Mouse (Mus musculus) neural tube, embryonic 12.5 days (tissue): ENCODE measurements around the gene Pwp1. TPM values are rescaled to one million over a fixed set of nuclear protein-coding genes. Genes with fewer than 3 reads are reported as not detected.

Source experiments
- ATAC-seq: fragments of 200-750 bp; cut with Nextera tagmentation; 2 replicates; pipeline ENCODE4 v1.8.0; 2017; ENCODE audit warnings: low read depth, mild to moderate bottlenecking, moderate TSS enrichment, moderate library complexity; ENCODE audit not compliant: low FRiP score
- H3K27ac ChIP-seq: fragments of 300-500 bp; sonication (generic); 2 replicates; pipeline ENCODE4 v1.5.1; 2016
- H3K27me3 ChIP-seq: fragments of 300-500 bp; sonication (generic); replicated peaks from 2 replicates; pipeline ENCODE4 v1.6.1; 2016; ENCODE audit warnings: mild to moderate bottlenecking
- H3K36me3 ChIP-seq: fragments of 300-500 bp; sonication (generic); 2 replicates; pipeline ENCODE4 v1.6.1; 2016; ENCODE audit warnings: mild to moderate bottlenecking
- H3K4me1 ChIP-seq: fragments of 300-500 bp; sonication (generic); 2 replicates; pipeline ENCODE4 v1.6.1; 2016
- H3K4me2 ChIP-seq: fragments of 300-500 bp; sonication (generic); replicated peaks from 2 replicates; pipeline ENCODE4 v1.6.1; 2016; ENCODE audit warnings: mild to moderate bottlenecking
- H3K4me3 ChIP-seq: fragments of 300-500 bp; sonication (generic); 2 replicates; pipeline ENCODE4 v1.5.1; 2016
- H3K9ac ChIP-seq: fragments of 300-500 bp; sonication (generic); 2 replicates; pipeline ENCODE4 v1.6.1; 2016; ENCODE audit warnings: mild to moderate bottlenecking
- H3K9me3 ChIP-seq: fragments of 300-500 bp; sonication (generic); 2 replicates; pipeline ENCODE4 v1.6.1; 2016; ENCODE audit warnings: mild to moderate bottlenecking
- WGBS: fragments of 180-500 bp; shearing (Covaris S2); methylation state at CpG from one replicate; pipeline ENCODE4 v1.1.7; 2016; 5-methylcytosine and 5-hydroxymethylcytosine counted together
- polyA plus RNA-seq: library from polyadenylated mRNA; unstranded; fragments of >200 nt; fragmentation: Nextera tagmentation; extraction: Ambion mirVana; gene quantifications from 2 replicates; pipeline ENCODE4 v1.2.1, GENCODE M21; 2016

Gene Pwp1
- polyA plus RNA-seq, 1 experiment from 2014 or later: 76.8 TPM

GRCm38 (mm10) chr10:85927676-85928445 is 98.6 kb downstream of the Pwp1 start, which contains the start of gene Ascl4:
TSS of gene Ascl4 (plus strand) at chr10:85927681.
- Histone ChIP-seq H3K27me3 (0 out of 2 replicates have a peak, but pooled peaks cover 8% of the 10 kb centered on the region), H3K9ac (peak within 1 kb of the TSS; percentile 63), H3K4me2 (peak within 1 kb of the TSS; percentile 93), H3K4me1 (peaks cover 16% of the 10 kb centered on the region; the same call in 1 of the 2 replicates), H3K9me3 (no peaks in the 10 kb centered on the region), H3K27ac (no peak within 1 kb of the TSS), H3K4me3 (peak within 1 kb of the TSS; percentile 51), H3K36me3 (no peaks in the 10 kb centered on the region)
- ATAC-seq: peak; percentile 46
- under 1% methylated on average over 23 of the region's 23 CpGs for WGBS

- peak overlapping the region; percentile 93 for H3K4me2 ChIP-seq
- H3K9ac ChIP-seq: peak overlapping the region; percentile 63
- H3K27ac ChIP-seq: no peak overlapping the region
- H3K4me1 ChIP-seq: peaks cover 16% of the 10 kb centered on the region; the same call in 1 of the 2 replicates
- ATAC-seq: peak; percentile 88
- no peaks in the 10 kb centered on the region for H3K36me3 ChIP-seq
- no peaks in the 10 kb centered on the region for H3K9me3 ChIP-seq
- WGBS: 2% methylated on average over 63 of the region's 63 CpGs
- H3K27me3 ChIP-seq: 0 out of 2 replicates have a peak, but pooled peaks cover 8% of the 10 kb centered on the region
- H3K4me3 ChIP-seq: peak overlapping the region; percentile 51
Observed at GRCm38 (mm10) chr10:85928499-85929207, 99.4 kb downstream of the Pwp1 start.

DNA sequence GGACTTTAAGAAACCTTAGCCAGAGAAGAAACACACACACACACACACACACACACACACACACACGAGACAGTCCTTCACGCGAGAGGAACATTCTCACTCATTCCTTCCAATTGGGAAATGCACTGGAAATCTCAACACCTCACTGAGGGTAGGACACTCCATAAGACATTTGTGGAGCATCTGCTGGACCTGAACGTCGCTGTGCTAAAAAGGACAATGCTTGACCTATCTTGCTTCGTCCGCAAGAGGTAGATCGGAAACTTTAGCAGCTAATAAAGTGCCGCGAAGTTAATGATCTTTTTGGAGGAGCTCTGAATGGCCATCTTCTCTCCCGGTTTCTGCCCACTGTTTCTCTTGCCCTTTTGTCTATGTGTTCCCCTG is 99.9 kb downstream of the Pwp1 start:
- Histone ChIP-seq H3K9ac (no peak overlapping the region), H3K36me3 (no peaks in the 10 kb centered on the region), H3K4me3 (peak overlapping the region; percentile 51; the same call in 1 of the 2 replicates), H3K27me3 (0 out of 2 replicates have a peak, but pooled peaks cover 8% of the 10 kb centered on the region), H3K9me3 (no peaks in the 10 kb centered on the region), H3K4me1 (peaks cover 16% of the 10 kb centered on the region; the same call in 1 of the 2 replicates), H3K4me2 (peak overlapping the region; percentile 93), H3K27ac (no peak overlapping the region)
- WGBS: 45% methylated on average over 11 of the region's 11 CpGs
- no peak for ATAC-seq

DNA sequence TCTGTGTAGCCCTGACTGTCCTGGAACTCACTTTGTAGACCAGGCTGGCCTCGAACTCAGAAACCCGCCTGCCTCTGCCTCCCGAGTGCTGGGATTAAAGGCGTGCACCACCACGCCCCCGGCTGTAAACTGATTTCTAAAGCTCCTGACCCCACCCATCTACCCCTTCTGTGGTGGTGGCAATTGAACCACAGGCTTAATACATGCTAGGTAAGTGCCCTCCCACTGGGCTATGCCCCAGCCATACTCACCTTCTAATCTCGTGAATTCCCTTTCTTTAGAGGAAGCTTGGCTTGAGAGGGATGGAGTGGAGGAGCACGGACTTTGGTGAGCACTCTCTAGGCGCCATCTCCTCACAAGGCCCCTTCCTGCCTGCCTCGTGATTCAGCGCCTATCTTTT is 100.7 kb downstream of the Pwp1 start:
- H3K27me3 ChIP-seq: 0 out of 2 replicates have a peak, but pooled peaks cover 8% of the 10 kb centered on the region
- no peak overlapping the region for H3K27ac ChIP-seq
- H3K36me3 ChIP-seq: no peaks in the 10 kb centered on the region
- ATAC-seq: no peak
- H3K4me2 ChIP-seq: no peak overlapping the region
- no peaks in the 10 kb centered on the region for H3K9me3 ChIP-seq
- H3K9ac ChIP-seq: no peak overlapping the region
- peaks cover 16% of the 10 kb centered on the region; the same call in 1 of the 2 replicates for H3K4me1 ChIP-seq
- 91% methylated on average over 11 of the region's 11 CpGs for WGBS
- H3K4me3 ChIP-seq: no peak overlapping the region

DNA sequence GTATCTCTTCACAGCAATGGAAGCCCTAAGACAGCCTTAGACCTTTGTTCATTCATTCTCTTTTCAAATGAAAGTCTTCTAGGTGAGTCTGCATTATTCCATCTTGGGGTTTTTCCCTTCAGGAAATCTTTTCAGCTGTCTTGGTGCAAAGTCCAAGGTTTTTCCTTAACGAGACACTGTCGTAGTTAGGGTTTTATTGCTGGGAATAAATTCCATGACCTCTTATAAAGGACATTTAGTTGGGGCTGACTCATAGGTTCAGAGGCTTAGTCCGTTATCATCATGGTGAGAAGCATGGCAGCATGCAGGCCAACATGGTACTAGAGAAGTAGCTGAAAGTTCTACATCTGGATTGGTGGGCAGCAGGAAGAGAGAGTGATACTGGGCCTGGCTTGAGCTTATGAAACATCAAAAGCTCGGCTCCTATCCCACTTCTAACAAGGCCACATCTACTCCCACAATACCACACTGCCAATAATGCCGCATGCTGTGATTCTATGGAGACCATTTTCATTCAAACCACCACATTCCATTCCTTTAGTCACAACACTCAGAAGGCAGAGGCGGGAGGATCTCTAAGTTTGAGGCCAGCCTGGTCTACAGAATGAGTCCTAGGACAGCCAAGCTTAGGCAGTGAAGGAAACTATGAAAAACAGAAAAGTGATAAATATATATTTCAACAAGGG is 107.1 kb downstream of the Pwp1 start:
- H3K4me2 ChIP-seq: no peak overlapping the region
- no peaks in the 10 kb centered on the region for H3K27me3 ChIP-seq
- peaks cover 58% of the 10 kb centered on the region for H3K36me3 ChIP-seq
- H3K27ac ChIP-seq: no peak overlapping the region
- no peak for ATAC-seq
- H3K4me1 ChIP-seq: no peaks in the 10 kb centered on the region
- H3K9ac ChIP-seq: no peak overlapping the region
- WGBS: 96% methylated on average over 6 of the region's 6 CpGs
- no peak overlapping the region for H3K4me3 ChIP-seq
- 0 out of 2 replicates have a peak, but pooled peaks cover 5% of the 10 kb centered on the region for H3K9me3 ChIP-seq

Other genes with a start within 250 kb of the Pwp1 start
- 32.2 and 37.3 TPM in 2 replicates for gene Prdm4, start 87.6 kb downstream of the Pwp1 start, polyA plus RNA-seq
- gene Ascl4, start 98.2 kb downstream of the Pwp1 start, polyA plus RNA-seq: 0.09 and 0.24 TPM in 2 replicates
- gene Rtcb, start 128.3 kb downstream of the Pwp1 start, polyA plus RNA-seq: 182 and 185 TPM in 2 replicates
- gene Bpifc, start 182.4 kb downstream of the Pwp1 start, polyA plus RNA-seq: not detected in 2 replicates
- 19.3 and 20.1 TPM in 2 replicates for gene Fbxo7, start 192.5 kb downstream of the Pwp1 start, polyA plus RNA-seq